Mouse (Mus musculus) left cerebral cortex, postnatal 4 days (tissue): ENCODE measurements at regions not wholly inside any gene's neighbourhood (a gene's known extent, or its start where the extent isn't known, plus 50 kb on each side); places are given as distances from the start of the nearest gene placed in this dataset.
A peak's percentile ranks its signal among the peaks of the same experiment; 100 is the strongest.

Source experiments
- DNase-seq: peaks from one replicate; pipeline ENCODE4 v3.0.0-alpha.2; 2022
- intact Hi-C: fragments of 180-260 bp; cut with DNase I; formaldehyde crosslinking; loops from one replicate; pipeline ENCODE4 v1.15.1; 2025

- no peak for DNase-seq
- intact Hi-C loops, result no loop called here
These were observed 142.4 kb upstream of the Dock1 start for GRCm38 (mm10) chr7:134528026-134528425.

GRCm38 (mm10) chr7:134534821-134535220, 135.6 kb upstream of the Dock1 start:
- intact Hi-C loops, result no loop called here
- DNase-seq, result no peak

GRCm38 (mm10) chr7:134541699-134542098, 128.8 kb upstream of the Dock1 start:
- intact Hi-C loops, result no loop called here
- no peak for DNase-seq

- no peak for DNase-seq
- intact Hi-C loops, result no loop called here
These were observed 124.3 kb upstream of the Dock1 start for GRCm38 (mm10) chr7:134546187-134546586.

- DNase-seq, result no peak
- intact Hi-C loops, result no loop called here
These were observed 121.1 kb upstream of the Dock1 start for GRCm38 (mm10) chr7:134549286-134549919.

- intact Hi-C loops, result no loop called here
- DNase-seq, result peak; percentile 62
These were observed 120.1 kb upstream of the Dock1 start for GRCm38 (mm10) chr7:134550221-134550809.

- intact Hi-C loops, result no loop called here
- DNase-seq, result peak; percentile 51
These were observed 118.4 kb upstream of the Dock1 start for GRCm38 (mm10) chr7:134552051-134552451.

- intact Hi-C loops, result no loop called here
- DNase-seq, result no peak
These were observed 114.4 kb upstream of the Dock1 start for GRCm38 (mm10) chr7:134556061-134556460.

- intact Hi-C loops, result no loop called here
- peak; percentile 72 for DNase-seq
These were observed 104.1 kb upstream of the Dock1 start for GRCm38 (mm10) chr7:134566322-134566721.

- DNase-seq, result no peak
- intact Hi-C loops, result no loop called here
These were observed 101.2 kb upstream of the Dock1 start for GRCm38 (mm10) chr7:134569247-134569646.

GRCm38 (mm10) chr7:134570176-134570810, 100.2 kb upstream of the Dock1 start:
- intact Hi-C loops, result no loop called here
- no peak for DNase-seq

- DNase-seq, result no peak
- intact Hi-C loops, result no loop called here
These were observed 88.7 kb upstream of the Dock1 start for GRCm38 (mm10) chr7:134581746-134582145.

- intact Hi-C loops, result no loop called here
- DNase-seq, result no peak
These were observed 85.0 kb upstream of the Dock1 start for GRCm38 (mm10) chr7:134585478-134585877.

- DNase-seq, result no peak
- intact Hi-C loops, result no loop called here
These were observed 83.5 kb upstream of the Dock1 start for GRCm38 (mm10) chr7:134586990-134587389.

- DNase-seq, result no peak
- intact Hi-C loops, result no loop called here
These were observed 62.6 kb upstream of the Dock1 start for GRCm38 (mm10) chr7:134607886-134608285.

- intact Hi-C loops, result no loop called here
- DNase-seq, result no peak
These were observed 60.3 kb upstream of the Dock1 start for GRCm38 (mm10) chr7:134610159-134610558.

- no peak for DNase-seq
- intact Hi-C loops, result no loop called here
These were observed 59.1 kb upstream of the Dock1 start for GRCm38 (mm10) chr7:134611371-134611770.

GRCm38 (mm10) chr7:134612175-134612633, 58.2 kb upstream of the Dock1 start:
- peak; percentile 49 for DNase-seq
- intact Hi-C loops, result no loop called here

GRCm38 (mm10) chr7:134619220-134619975, 51.1 kb upstream of the Dock1 start:
- intact Hi-C loops, result no loop called here
- DNase-seq, result no peak

- intact Hi-C loops, result no loop called here
- no peak for DNase-seq
These were observed 50.4 kb upstream of the Dock1 start for GRCm38 (mm10) chr7:134620006-134620405.
